Mouse (Mus musculus): ENCODE data around the gene Gm17334. TPM values are rescaled to one million over a fixed set of nuclear protein-coding genes. Genes with fewer than 3 reads are reported as not detected.

The Gm17334 gene
- polyA plus RNA-seq, 1 experiment = not detected

DNA sequence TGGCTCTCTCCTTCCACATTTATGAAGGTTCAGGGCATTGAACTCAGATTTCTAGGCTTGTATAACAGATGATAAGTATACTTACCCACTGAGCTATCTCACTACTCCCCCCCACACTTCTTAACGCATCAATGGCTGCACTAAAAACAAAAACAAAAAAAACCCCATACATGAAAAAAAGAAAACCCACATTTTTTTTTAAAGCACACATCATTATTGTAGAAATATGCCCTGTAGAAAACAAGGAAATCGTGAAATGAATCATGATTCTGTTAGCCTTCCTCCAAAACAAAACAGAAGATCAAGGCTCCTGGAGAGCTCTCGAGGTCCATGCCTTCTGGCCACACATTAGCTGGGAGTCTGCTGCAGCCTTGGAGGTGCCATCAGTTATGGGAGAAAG is 38.3 kb upstream of the Gm17334 start:
- Histone ChIP-seq H3K4me3 (ENCODE audit: insufficient read depth, low read length) (no peak overlapping the region), H3K4me1 (ENCODE audit: control insufficient read depth, insufficient read depth, low read length) (no peaks in the 10 kb centered on the region), H3K27ac (ENCODE audit: insufficient read depth, low read length) (no peak overlapping the region)
- no peak for TF ChIP-seq CTCF (IDR thresholded peaks at IDR 0.05; ENCODE audit: borderline replicate concordance, insufficient read depth, low read length)
- TF ChIP-seq POLR2A (IDR thresholded peaks at IDR 0.05; ENCODE audit: low read depth, low read length) = no peak

- TF ChIP-seq POLR2A (IDR thresholded peaks at IDR 0.05; ENCODE audit: low read depth, low read length) = no peak
- TF ChIP-seq CTCF (IDR thresholded peaks at IDR 0.05; ENCODE audit: borderline replicate concordance, insufficient read depth, low read length) = no peak
- Histone ChIP-seq H3K27ac (ENCODE audit: insufficient read depth, low read length) (no peak overlapping the region), H3K4me1 (ENCODE audit: control insufficient read depth, insufficient read depth, low read length) (no peaks in the 10 kb centered on the region), H3K4me3 (ENCODE audit: insufficient read depth, low read length) (no peak overlapping the region)
These were observed 37.8 kb upstream of the Gm17334 start for GRCm38 (mm10) chr11:53810749-53811148.

DNA sequence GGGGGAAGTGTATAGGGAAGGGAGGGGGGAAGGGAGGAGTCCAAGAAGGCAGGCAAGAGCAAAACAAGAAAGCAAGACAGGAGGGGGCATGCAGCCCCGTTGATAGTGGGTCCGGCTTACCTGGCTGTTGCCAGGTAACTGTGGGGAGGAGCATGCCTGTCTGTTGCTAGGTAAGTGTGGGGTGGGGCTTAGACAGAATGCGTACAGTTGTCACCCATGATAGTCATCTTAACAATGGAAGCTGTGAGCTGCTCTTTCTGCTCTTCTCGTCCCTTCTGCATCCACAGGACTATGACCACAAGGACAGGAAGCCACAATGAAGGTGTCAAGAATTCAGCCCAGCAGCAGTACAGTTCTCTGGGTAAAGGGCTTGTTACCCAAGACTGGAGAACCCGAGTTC is 37.2 kb upstream of the Gm17334 start:
- TF ChIP-seq POLR2A (IDR thresholded peaks at IDR 0.05; ENCODE audit: low read depth, low read length) (no peak), CTCF (IDR thresholded peaks at IDR 0.05; ENCODE audit: borderline replicate concordance, insufficient read depth, low read length) (no peak)
- H3K27ac ChIP-seq (ENCODE audit: insufficient read depth, low read length) = no peak overlapping the region
- no peak overlapping the region for H3K4me3 ChIP-seq (ENCODE audit: insufficient read depth, low read length)
- no peaks in the 10 kb centered on the region for H3K4me1 ChIP-seq (ENCODE audit: control insufficient read depth, insufficient read depth, low read length)

- no peak overlapping the region for H3K4me3 ChIP-seq (ENCODE audit: insufficient read depth, low read length)
- TF ChIP-seq POLR2A (IDR thresholded peaks at IDR 0.05; ENCODE audit: low read depth, low read length) = no peak
- no peak for TF ChIP-seq CTCF (IDR thresholded peaks at IDR 0.05; ENCODE audit: borderline replicate concordance, insufficient read depth, low read length)
- no peak overlapping the region for H3K27ac ChIP-seq (ENCODE audit: insufficient read depth, low read length)
- no peaks in the 10 kb centered on the region for H3K4me1 ChIP-seq (ENCODE audit: control insufficient read depth, insufficient read depth, low read length)
These were observed 36.4 kb upstream of the Gm17334 start for GRCm38 (mm10) chr11:53809354-53809753.

DNA sequence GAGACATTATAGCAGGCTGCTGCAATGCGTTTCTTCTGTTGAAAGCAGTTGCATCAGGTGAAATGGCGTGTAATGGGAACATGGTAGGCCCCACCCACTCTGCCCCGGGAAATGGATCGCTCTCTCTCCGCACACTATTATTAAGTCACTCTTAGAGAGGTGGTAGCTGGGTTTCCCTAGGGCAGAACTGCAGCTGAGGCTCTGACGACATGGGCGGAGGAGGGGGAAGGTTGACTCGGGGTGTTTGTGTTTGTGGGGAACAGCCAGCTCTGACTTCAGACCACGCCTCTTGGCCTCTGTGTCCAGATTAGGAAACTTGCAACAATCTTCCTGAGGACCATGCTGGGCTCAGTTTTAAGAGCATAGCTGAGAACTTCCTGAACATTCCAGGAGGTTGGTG is 32.8 kb upstream of the Gm17334 start:
- TF ChIP-seq POLR2A (IDR thresholded peaks at IDR 0.05; ENCODE audit: low read depth, low read length) (no peak), CTCF (IDR thresholded peaks at IDR 0.05; ENCODE audit: borderline replicate concordance, insufficient read depth, low read length) (no peak)
- Histone ChIP-seq H3K4me1 (ENCODE audit: control insufficient read depth, insufficient read depth, low read length) (peaks cover 7% of the 10 kb centered on the region), H3K27ac (ENCODE audit: insufficient read depth, low read length) (no peak overlapping the region), H3K4me3 (ENCODE audit: insufficient read depth, low read length) (no peak overlapping the region)

DNA sequence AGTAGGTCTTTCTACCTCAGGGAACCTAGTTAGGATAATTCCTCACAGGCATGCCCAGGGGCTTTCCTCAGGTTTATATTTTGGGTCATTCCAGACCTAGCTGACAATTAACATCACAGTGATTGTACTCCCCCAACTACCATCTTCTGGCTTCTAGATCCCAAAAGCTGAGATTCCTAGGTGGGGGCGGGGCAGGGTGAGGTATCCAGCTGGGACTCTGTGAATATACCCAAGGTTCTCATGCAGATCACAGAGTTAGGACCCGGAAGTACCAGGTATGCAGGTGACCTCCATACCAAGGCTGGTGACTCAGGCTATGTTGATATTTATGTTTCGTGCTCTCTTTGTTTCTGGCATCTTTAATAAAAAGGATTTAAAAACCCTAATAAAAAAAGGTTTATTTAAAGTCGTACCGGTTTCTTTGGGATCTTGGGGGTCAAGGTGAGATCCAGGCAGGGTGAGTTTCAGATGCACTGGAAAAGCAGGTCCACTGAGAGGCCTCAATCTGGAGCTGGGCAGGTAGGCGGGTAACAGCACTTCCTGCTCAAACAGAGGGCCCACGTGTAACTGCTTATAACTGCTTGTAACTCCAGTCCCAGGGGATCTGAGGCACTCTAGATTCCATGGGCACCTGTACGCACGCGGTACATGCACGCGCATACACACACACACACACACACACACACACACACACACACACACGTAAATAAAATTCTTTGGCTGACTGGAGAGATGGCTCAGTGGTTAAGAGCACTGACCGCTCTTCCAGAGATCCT is 31.8 kb upstream of the Gm17334 start:
- Histone ChIP-seq H3K4me1 (ENCODE audit: control insufficient read depth, insufficient read depth, low read length) (peaks cover 7% of the 10 kb centered on the region), H3K27ac (ENCODE audit: insufficient read depth, low read length) (no peak overlapping the region), H3K4me3 (ENCODE audit: insufficient read depth, low read length) (no peak overlapping the region)
- TF ChIP-seq POLR2A (IDR thresholded peaks at IDR 0.05; ENCODE audit: low read depth, low read length) (no peak), CTCF (IDR thresholded peaks at IDR 0.05; ENCODE audit: borderline replicate concordance, insufficient read depth, low read length) (no peak)

GRCm38 (mm10) chr11:53803494-53803893 is 30.5 kb upstream of the Gm17334 start:
- H3K4me1 ChIP-seq (ENCODE audit: control insufficient read depth, insufficient read depth, low read length) = peaks cover 7% of the 10 kb centered on the region
- no peak overlapping the region for H3K4me3 ChIP-seq (ENCODE audit: insufficient read depth, low read length)
- TF ChIP-seq CTCF (IDR thresholded peaks at IDR 0.05; ENCODE audit: borderline replicate concordance, insufficient read depth, low read length) (no peak), POLR2A (IDR thresholded peaks at IDR 0.05; ENCODE audit: low read depth, low read length) (no peak)
- peak overlapping the region; percentile 8; the same call in 1 of the 2 replicates for H3K27ac ChIP-seq (ENCODE audit: insufficient read depth, low read length)

DNA sequence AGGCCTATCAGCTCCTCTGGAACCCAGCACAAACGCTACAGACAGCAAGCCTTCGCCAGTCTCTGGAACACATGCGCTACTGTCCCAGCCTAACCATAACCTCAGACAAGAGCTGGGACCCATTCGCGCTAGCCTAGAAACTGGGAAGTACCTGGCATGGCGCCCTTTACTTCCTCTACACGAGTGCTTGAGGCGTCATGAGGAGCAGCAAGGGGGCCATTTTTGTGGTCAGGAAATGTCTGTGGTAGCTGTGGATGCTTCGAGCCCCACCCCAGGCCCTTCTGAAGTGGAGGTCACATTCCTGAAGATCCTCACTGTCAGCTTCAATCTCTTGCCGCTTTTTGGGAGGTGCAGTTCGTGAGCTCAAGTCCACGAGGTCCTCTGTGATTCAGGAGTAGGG is 30.1 kb upstream of the Gm17334 start:
- H3K4me3 ChIP-seq (ENCODE audit: insufficient read depth, low read length) = no peak overlapping the region
- H3K27ac ChIP-seq (ENCODE audit: insufficient read depth, low read length) = peak overlapping the region; percentile 8; the same call in 1 of the 2 replicates
- no peak for TF ChIP-seq POLR2A (IDR thresholded peaks at IDR 0.05; ENCODE audit: low read depth, low read length)
- no peak for TF ChIP-seq CTCF (IDR thresholded peaks at IDR 0.05; ENCODE audit: borderline replicate concordance, insufficient read depth, low read length)
- H3K4me1 ChIP-seq (ENCODE audit: control insufficient read depth, insufficient read depth, low read length) = peaks cover 7% of the 10 kb centered on the region

- TF ChIP-seq POLR2A (IDR thresholded peaks at IDR 0.05; ENCODE audit: low read depth, low read length) = no peak
- TF ChIP-seq CTCF (IDR thresholded peaks at IDR 0.05; ENCODE audit: borderline replicate concordance, insufficient read depth, low read length) = no peak
- no peak overlapping the region for H3K4me3 ChIP-seq (ENCODE audit: insufficient read depth, low read length)
- peaks cover 23% of the 10 kb centered on the region for H3K4me1 ChIP-seq (ENCODE audit: control insufficient read depth, insufficient read depth, low read length)
- H3K27ac ChIP-seq (ENCODE audit: insufficient read depth, low read length) = no peak overlapping the region
These were observed 28.0 kb upstream of the Gm17334 start for GRCm38 (mm10) chr11:53800975-53801374.

GRCm38 (mm10) chr11:53800036-53800435 is 27.0 kb upstream of the Gm17334 start:
- no peak overlapping the region for H3K4me3 ChIP-seq (ENCODE audit: insufficient read depth, low read length)
- no peak overlapping the region for H3K27ac ChIP-seq (ENCODE audit: insufficient read depth, low read length)
- H3K4me1 ChIP-seq (ENCODE audit: control insufficient read depth, insufficient read depth, low read length) = peaks cover 30% of the 10 kb centered on the region
- TF ChIP-seq POLR2A (IDR thresholded peaks at IDR 0.05; ENCODE audit: low read depth, low read length) (no peak), CTCF (IDR thresholded peaks at IDR 0.05; ENCODE audit: borderline replicate concordance, insufficient read depth, low read length) (no peak)
